Mouse (Mus musculus) testis, postnatal 10 days (tissue): ENCODE results near the gene Pald1.
A peak's percentile ranks its signal among the peaks of the same experiment; 100 is the strongest.

ENCODE experiments used
- DNase-seq: peaks from one replicate; pipeline ENCODE4 v3.0.0; 2021; ENCODE audit warnings: low spot score

Pald1 gene

DNA sequence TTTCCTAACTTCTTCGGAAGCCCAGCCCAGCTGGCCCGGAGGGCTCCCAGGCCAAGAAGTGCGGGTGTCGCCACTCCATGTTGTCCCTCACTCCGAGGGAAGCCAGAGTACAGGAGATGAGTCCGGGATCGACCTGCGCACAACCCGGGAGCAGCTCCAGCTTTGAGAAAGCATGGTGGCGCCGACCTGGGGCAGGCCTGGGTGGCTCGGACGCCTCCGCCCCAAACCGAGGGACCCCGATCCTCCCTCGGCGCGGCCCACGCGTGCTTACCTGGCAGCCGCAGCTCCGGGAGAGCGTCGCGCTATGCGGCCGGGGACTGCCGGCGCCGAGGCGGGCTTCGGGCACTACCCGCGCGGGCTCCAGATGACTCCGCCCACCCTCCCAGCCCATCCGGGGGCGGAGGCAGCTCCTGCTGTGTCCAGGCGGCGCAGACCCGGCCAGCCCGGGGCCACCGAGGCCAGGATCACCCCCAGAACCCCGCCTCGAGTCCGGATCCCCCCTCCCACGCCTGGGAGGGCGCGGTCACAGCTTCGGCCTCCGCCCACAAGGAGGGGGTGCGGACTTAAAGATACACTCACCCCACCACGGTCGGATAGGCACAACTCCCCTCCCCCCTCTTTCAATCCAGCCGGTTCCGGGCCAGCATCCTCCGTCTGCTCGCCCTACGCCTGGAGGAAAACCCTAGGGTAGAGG is at the start of gene Pald1:
Gene Pald1, minus strand, starts transcription at position 510 of the 694 bp plus-strand sequence.
- DNase-seq: peak; percentile 85

DNA sequence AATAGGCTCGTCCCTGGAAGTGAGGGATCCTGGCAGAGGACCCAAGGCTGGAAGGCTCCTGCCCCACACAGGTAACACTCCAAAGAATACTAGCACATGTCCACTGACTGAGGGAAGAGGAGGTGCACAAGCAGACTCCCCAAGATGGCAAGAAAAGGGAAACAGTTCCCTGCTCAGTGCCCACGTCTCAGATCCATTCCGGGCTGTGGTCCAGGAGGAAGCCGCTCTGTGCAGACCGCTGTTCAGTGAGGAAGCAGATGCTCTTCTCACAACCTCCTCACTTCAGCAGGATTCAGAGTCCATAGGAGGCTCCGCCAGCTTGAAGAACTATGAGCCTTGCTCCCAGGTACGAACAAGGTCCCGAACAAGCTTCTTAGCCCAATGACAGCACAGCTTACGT is 48.0 kb upstream of the Pald1 start:
- no peak for DNase-seq

DNA sequence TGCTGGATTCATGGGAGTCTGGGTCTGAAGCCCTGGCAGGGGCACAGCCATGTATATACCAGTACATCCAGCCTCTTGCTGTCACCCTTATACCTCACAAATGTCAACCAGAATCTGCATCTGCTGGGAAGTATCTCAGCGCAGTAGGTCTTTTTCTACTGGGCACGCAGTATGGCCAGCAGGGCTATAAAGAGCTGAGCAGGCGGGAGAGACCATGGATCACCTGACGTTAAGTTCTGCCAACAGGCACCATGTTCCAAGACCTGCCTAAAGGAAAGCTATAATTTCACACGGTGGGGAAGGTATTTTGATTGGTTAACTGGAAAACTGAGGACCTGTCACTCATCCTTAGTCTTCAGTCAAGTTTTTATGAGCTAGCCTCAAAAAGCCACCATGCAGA is 45.7 kb upstream of the Pald1 start:
- DNase-seq: no peak

DNA sequence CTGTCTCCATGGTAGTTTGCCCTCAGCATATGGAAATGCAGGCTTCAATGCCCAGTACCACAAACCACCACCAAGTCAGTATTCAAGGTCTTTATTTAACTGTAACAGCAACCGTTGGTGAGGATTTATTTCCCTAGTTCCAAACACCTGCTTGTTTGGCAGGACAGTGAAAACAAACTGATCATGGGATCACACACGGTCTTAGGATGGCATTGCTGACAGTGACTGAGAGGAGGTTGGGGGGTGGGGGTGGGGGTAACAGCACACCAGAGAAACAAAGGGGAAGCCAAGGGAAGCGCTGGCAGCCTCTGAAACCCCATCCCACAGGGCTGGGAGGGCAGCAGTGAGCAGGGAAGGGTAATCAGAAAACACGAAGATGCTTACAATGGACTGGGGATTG is 45.1 kb upstream of the Pald1 start:
- no peak for DNase-seq

DNA sequence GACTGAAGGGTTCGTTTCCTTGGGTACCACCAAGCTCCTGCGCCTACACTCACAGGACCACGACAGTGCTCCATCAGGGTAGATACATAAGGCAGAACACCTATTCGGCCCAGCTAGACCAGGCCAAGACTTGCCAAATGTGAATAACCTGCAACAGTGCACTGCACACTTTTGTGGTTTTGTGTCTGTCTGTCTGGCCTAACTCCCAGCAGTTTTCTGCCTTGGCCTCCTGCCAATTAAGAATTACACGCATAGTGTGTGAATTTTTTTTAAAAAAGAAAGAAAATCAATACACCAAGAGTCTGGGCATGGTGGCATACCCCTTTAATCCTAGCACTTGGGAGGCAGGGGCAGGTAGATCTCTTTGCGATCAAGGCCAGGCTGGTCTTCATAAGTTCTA is 44.6 kb upstream of the Pald1 start:
- no peak for DNase-seq

DNA sequence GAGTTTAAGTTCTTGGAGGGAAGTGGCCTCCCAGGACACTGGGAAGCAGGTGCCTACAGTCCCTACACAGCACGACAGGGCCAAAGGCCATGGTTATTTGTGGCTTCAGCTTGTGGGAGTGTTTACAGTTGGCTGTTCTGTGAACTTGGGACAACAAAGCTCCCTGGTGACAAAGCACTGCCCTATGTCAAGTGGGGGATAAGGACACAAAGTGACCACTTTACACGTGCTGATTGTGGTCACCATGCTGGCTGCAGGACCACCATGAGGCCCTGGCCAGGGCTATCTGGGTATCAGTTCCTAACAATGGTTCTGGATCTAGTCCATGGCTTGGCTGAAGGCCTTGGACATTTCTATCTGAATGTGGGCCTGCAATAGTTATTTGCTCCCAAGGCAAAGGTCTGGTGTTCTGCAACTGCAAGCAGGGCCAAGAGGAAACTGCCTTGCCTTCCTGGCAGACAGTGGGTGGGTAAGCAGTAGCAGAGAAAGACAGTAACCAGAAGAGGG is 43.0 kb upstream of the Pald1 start:
- no peak for DNase-seq

DNA sequence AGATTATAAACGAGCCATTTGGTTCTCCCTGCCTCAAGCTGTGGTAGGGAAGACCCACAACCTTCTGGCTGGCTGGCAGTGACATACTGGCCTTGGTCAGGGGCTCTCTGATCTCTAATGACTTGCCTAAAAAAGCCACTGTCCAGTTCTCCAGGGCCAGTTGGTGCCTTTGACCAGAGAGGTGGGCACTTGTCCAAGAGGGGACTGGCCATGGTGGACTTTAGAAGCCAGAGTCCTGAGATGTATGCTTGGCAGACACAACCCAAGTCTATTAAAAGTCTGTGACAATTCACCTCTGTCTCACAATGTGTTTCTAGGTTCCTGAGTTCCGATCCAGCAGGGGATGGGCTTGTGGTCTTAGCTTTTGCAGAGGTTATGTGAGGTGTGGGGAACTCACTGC is 41.7 kb upstream of the Pald1 start:
- DNase-seq: no peak

DNA sequence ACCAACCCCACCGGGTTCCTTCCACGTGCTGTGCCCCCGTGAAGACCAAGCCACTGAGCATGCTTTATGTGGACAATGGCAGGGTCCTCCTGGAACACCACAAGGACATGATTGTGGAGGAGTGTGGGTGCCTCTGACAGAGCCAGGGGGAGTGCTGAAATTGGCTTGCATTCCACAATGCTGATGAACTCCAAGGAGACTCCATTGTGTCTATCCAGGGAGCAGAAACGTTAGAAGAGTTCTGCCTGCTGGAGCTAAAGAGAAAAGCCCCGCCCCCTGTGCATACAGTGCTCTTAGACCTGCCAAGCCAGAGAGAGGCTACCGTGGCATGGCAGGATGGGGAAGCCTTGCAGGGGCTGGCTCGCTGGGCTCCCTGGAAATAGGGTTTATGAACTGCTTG is 41.2 kb upstream of the Pald1 start:
- DNase-seq: peak; percentile 65

DNA sequence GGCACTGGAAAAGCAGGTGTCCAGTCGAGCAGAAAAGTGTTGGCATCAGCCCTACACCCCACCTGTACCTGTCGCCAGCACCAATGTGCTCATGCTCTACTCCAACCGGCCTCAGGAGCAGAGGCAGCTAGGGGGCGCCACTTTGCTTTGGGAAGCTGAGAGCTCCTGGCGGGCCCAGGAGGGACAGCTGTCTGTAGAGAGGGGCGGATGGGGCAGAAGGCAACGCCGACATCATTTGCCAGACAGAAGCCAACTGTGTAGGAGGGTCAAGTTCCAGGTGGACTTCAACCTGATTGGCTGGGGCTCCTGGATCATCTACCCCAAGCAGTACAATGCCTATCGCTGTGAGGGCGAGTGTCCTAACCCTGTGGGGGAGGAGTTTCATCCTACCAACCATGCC is 40.0 kb upstream of the Pald1 start:
- peak; percentile 84 for DNase-seq

DNA sequence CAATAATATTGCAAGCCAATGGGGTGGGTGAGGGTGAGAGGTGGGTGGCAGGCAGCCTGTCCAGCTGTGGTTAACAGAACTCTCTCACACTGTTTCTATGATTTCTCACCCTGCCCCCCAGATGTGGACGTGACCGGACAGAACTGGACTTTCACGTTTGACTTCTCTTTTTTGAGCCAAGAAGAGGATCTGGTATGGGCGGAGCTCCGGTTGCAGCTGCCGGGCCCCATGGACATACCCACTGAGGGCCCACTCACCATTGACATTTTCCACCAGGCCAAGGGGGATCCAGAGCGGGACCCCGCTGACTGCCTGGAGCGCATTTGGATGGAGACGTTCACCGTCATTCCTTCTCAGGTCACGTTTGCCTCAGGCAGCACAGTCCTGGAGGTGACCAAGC is 39.5 kb upstream of the Pald1 start:
- DNase-seq: no peak

DNA sequence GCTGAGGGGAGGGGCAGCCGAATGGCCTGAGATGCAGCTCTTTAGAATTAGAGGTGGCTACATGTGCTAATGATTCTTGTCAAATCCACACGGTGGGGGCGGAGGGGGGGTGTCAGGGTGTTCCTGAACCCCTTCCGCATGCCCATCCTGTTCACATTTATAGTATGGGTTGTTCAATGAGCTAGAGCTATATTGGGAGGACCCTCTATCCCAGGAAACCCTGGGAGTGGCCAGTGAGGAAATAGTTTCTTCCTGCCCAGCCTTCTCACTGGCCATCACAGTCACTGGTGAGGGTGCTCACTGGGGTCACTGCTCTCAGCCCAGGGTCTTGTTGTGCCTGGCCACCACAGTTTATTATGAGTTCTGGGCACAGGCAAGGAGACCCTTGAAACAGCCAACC is 36.7 kb upstream of the Pald1 start:
- DNase-seq: no peak

DNA sequence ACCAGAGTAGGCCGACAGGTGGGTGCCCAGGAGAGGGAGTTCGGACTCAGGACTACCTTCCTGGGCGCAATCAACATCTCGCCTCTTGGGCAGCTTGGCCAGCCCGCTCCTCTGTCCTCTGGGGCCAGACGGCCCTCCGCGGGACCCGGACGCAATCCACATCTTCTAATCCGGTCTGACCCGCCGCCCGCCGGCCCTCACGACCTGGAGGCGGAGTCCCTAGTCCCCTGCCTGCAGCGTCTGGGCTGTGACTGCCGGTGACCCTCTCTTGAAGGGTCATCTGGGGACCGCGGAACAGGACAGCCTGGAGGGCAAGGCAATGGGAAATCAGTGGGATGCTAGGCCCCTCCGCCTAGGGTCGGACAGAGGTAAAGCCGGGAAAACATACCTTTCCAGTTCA is 35.8 kb upstream of the Pald1 start:
- DNase-seq: no peak

DNA sequence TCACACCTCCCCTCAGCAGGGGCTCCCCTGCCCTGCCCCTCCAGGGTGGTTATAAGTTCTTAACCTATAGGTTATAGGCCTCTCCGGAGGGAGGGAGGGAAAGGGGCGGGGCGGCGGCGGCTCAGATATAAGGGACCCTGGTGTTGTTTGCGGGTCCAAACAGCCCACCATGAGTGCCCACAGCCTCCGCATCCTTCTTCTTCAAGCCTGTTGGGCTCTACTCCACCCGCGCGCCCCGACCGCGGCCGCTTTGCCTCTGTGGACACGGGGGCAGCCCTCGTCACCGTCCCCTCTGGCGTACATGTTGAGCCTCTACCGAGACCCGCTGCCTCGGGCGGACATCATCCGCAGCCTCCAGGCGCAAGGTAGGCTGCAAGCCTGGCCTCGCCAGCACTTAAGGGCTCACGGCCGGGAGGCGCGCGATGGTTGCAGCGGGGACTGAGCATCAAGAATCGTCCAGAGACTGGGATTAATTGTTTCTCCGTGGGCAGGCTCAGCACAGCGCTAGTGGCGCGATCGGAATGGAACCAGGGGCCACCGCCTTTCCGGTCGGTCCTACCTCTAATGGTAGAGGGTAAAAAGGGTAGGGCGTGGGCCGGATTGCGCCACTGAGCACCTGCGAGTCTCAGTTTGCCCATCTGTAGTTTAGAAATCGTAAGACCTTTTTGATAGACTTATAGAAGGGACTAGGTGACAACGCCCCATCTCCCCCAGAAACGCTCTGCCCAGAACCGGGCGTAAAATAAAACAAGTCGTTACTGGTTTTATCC is 35.0 kb upstream of the Pald1 start:
- no peak for DNase-seq

DNA sequence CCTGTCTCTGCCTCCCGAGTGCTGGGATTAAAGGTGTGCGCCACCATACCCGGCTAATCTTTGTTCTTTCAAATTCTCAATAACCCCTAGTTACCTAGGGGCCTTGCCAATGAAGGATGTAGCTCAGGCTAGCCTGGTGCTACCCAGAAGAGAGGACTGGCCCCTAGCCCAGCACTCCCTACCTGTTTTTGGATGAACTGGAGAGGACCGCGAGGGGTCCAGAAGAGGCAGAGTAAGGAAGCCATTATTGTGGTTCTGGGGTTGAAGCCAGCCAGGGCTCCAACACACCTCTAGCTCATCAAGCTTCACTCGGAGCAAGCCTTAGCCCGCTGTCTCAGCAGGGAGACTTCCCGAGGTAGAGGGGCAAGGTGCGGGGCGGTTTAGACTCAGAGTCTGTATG is 34.3 kb upstream of the Pald1 start, which contains the start of gene Nodal:
Gene Nodal, plus strand, starts transcription at position 301 of the 400 bp plus-strand sequence.
- DNase-seq: no peak

DNA sequence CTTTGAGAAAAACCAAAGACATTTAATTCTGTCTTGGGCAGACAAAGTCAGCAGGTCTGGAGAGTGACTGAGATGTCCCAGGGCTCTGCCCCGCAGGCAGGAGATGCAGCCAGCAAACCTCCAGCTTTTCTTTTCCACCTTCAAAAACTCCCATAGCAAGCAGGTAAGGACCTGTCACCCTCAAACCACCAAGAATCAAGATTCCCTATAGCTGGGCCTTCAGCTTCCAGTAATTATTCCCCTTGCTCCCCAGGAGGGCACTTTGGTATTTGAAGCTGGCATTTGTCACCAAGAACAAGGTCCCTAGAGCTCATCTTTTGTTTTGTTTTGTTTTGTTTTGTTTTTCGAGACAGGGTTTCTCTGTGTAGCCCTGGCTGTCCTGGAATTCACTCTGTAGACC is 33.7 kb upstream of the Pald1 start:
- no peak for DNase-seq

DNA sequence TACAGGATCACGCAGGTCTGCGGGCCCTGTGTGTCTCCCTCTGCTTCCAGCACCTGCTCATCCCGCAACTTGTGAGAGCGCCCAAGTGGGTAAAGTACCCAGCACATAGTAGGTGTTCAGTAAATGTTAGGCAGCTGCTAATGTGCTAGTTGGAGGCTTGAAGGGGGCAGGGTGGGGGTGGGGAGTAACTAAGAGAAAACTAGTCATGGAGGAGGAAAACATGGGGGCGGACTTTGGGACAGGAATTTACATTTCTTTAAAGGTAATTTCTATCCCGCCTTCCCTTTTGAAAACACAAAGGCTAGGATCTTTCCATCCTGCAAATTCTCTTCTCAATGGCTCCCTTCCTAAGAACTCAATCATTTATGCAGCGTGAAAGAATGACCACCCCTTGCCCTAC is 33.2 kb upstream of the Pald1 start:
- DNase-seq: no peak

DNA sequence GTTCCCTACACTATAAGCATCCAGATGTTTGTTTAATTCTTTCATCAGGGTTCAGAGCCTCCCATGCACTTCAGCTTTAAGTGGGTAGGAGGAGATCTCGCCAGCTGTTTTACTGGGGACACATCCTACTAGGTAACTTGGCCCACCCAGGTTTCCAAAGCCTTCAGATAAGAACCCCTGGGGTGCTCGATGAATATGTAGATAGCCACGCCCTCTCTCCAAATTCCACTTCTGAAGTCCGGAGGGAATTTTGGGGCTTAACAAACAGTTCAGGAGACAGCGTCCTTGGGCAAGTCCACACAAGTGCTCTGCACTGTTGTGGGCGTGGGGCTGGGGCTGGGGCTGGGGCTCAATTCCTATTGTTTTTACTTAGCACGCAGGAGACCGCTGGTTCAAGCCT is 32.6 kb upstream of the Pald1 start:
- no peak for DNase-seq

DNA sequence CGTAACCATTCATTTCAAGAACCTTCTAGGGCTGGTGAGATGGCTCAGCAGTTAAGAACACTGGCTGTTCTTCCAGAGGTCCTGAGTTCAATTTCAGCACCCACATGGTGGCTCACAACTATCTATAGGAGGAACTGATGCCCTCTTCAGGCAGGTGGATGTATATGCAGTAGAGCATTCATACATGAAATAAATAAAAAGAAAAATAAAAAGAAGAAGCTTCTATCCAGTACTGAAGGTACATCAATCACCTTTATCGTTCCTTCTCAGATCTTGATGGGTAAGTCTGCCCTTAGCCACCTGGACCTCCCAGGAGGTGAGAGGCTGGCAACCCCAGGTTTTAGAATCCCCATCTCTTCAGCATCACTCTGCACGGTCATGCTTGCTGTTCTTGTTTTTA is 31.9 kb upstream of the Pald1 start:
- DNase-seq: no peak

DNA sequence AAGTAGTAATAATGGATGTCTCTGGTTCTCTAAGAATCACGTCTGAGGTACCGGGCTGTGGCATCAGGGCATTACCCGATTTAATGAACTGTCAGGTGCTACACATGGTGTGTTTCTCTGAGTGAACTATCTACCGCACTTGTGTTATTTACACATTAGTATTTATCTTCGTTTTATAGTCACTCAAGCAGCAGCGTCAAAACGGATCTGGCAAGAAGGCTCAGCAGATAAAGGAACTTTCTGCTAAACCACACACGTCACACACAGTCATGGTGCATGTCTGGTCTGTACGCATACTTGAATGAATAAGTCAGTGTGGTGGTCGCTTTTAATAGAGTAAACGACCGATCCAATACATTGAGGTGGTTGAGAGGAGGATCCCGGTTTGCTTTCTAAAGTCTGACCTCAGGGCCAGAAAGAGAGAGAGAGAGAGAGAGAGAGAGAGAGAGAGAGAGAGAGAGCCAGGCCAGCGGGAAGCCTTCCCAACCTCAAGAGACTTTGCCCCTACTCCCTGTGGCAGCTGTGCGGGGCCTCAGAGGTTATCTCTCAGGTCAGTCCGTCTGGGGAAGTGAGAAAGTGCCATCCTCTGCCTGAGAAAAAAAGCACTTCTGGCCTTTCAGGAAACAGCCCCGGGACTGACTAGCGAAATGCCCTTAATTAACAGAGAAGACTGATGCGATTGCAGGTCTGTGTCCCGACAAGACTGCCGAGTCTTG is 29.7 kb upstream of the Pald1 start:
- no peak for DNase-seq

DNA sequence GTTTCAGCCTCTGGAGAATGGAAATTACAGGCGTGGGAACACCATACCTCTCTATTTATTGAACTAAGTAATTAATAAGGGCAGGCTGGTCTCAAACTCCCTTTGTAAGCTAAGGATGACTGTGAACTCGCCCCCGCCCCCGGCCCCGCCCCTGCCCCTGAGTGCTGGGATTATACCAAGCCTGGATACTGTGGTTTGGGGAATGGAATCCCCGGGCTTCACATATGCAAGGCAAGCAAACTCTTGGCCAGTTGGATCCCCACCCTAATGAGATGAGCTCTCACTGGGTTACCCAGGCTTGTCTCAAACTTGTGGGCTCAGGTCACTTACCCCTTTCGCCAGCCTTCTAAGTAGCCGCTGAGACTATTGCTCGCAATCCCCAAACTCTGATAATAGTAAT is 26.9 kb upstream of the Pald1 start:
- no peak for DNase-seq

DNA sequence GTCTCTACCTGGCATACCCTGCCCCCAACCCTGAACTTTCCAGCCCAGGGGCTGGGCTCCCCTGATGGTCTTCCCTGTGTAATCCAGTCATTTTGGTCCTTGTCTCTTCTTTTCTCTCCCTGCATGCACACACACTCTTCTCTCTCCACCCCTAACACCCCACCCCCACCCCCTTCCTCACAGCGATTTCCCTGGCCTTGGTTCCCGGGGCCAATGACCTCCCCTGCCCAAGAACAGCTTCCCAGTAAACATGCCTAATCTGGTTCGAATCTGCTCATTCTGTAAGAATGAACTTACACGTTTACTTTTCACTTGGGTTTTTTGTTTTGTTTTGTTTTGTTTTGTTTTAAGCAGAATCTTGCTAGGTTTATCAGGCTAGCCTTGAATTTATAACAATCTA is 26.4 kb upstream of the Pald1 start:
- DNase-seq: no peak

DNA sequence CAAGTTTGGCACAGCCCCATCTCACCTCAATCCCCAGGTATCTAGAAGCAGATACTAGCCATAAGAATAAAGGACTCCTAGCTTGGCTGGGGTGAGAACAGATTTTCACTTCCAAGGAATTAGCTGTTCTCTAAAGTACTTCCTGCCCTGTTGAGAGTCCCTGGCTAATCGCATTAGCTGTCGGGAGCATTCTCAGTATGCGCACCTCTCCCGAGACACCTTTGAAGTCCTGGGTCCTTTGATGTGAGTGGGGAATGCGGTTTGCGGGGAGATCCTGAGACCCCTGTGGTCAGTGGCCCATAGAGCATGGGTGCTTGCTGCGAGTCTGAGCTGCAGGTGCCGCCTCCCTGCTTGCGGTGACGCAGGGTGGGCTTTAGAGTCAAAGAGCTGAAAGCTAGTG is 22.6 kb upstream of the Pald1 start:
- DNase-seq: no peak

DNA sequence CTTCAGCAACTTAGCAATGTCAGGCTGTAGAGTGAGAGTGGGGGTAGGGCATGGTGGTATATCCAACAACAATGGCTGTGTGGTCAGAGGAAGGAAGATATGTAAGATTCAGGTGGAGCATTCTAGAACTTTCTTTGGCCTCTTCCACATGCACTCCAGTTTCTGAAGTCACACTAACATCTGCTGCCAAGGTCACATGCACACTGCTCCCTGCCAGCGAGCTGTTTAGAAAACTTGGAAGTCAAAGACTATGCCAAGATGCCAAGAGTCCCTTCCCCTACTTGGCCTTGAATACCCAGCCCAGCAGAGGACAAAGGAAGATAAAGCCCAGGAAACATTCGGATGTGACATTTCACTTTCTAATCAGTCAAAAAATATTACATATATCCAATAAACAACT is 19.6 kb upstream of the Pald1 start:
- DNase-seq: no peak
